Mouse (Mus musculus) intestine, postnatal 0 days (tissue): ENCODE results near the gene Klhdc8a. TPM values are rescaled to one million over a fixed set of nuclear protein-coding genes. Genes with fewer than 3 reads are reported as not detected.

ENCODE experiments used
- ATAC-seq: fragments of 200-750 bp; cut with Nextera tagmentation; 2 replicates; pipeline ENCODE4 v1.8.0; 2017; ENCODE audit warnings: mild to moderate bottlenecking, moderate TSS enrichment, moderate library complexity
- H3K27ac ChIP-seq: fragments of 300-500 bp; sonication (generic); 2 replicates; pipeline ENCODE4 v1.5.1; 2014; ENCODE audit warnings: mild to moderate bottlenecking, low read depth, low read length, moderate library complexity
- H3K27me3 ChIP-seq: fragments of 300-500 bp; sonication (generic); replicated peaks from 2 replicates; pipeline ENCODE4 v1.6.1; 2014; ENCODE audit warnings: low read length, mixed read lengths; ENCODE audit not compliant: control insufficient read depth, insufficient read depth
- H3K36me3 ChIP-seq: fragments of 300-500 bp; sonication (generic); 2 replicates; pipeline ENCODE4 v1.6.1; 2014; ENCODE audit warnings: mild to moderate bottlenecking, moderate library complexity; ENCODE audit not compliant: control insufficient read depth, insufficient read depth
- H3K4me1 ChIP-seq: fragments of 300-500 bp; sonication (generic); replicated peaks from 2 replicates; pipeline ENCODE4 v1.6.1; 2014; ENCODE audit warnings: antibody characterized with exemption, low read length, mixed read lengths; ENCODE audit not compliant: control insufficient read depth, insufficient read depth
- H3K4me2 ChIP-seq: fragments of 300-500 bp; sonication (generic); replicated peaks from 2 replicates; pipeline ENCODE4 v1.6.1; 2014; ENCODE audit warnings: low read depth, mild to moderate bottlenecking, moderate library complexity
- H3K4me3 ChIP-seq: fragments of 300-500 bp; sonication (generic); 2 replicates; pipeline ENCODE4 v1.5.1; 2014; ENCODE audit warnings: low read depth, low read length
- H3K9ac ChIP-seq: fragments of 300-500 bp; sonication (generic); 2 replicates; pipeline ENCODE4 v1.6.1; 2014; ENCODE audit warnings: mild to moderate bottlenecking, low read depth, low read length
- H3K9me3 ChIP-seq: fragments of 300-500 bp; sonication (generic); 2 replicates; pipeline ENCODE4 v1.6.1; 2016; ENCODE audit warnings: mixed run types; ENCODE audit not compliant: control insufficient read depth
- CTCF ChIP-seq: sonication (generic); IDR thresholded peaks from 2 replicates; pipeline ENCODE4 v1.5.1; 2016; ENCODE audit warnings: low read depth, mild to moderate bottlenecking, control low read depth, antibody characterized with exemption, moderate library complexity
- WGBS: fragments of 180-500 bp; shearing (Covaris S2); extraction: QIAGEN DNeasy Blood & Tissue Kit; methylation state at CpG from one replicate; pipeline ENCODE4 v1.1.7; 2014; 5-methylcytosine and 5-hydroxymethylcytosine counted together
- polyA plus RNA-seq: library from polyadenylated mRNA; unstranded; fragments of >200 nt; fragmentation: Nextera tagmentation; extraction: Ambion mirVana; gene quantifications from 2 replicates; pipeline ENCODE4 v1.2.1, GENCODE M21; 2015

Gene Klhdc8a
- 0.46 and 0.51 TPM in 2 replicates for polyA plus RNA-seq

GRCm38 (mm10) chr1:132298425-132298800 lies at the start of gene Klhdc8a:
Klhdc8a (plus strand) TSS chr1:132298626.
- Histone ChIP-seq H3K27ac (no peak within 1 kb of the TSS), H3K27me3 (peaks cover 18% of the 10 kb centered on the region), H3K4me1 (no peaks in the 10 kb centered on the region), H3K4me3 (peak within 1 kb of the TSS; percentile 52), H3K9me3 (no peaks in the 10 kb centered on the region), H3K4me2 (peak within 1 kb of the TSS; percentile 95), H3K9ac (peak within 1 kb of the TSS; percentile 42), H3K36me3 (no peaks in the 10 kb centered on the region)
- peak; percentile 61 for ATAC-seq
- TF ChIP-seq CTCF, result no peak
- under 1% methylated on average over 28 of the region's 28 CpGs for WGBS

- Histone ChIP-seq H3K4me1 (no peaks in the 10 kb centered on the region), H3K9me3 (no peaks in the 10 kb centered on the region), H3K36me3 (no peaks in the 10 kb centered on the region), H3K9ac (no peak overlapping the region), H3K4me2 (no peak overlapping the region), H3K27me3 (no peaks in the 10 kb centered on the region), H3K27ac (no peak overlapping the region), H3K4me3 (no peak overlapping the region)
- 72% methylated on average over 6 of the region's 6 CpGs for WGBS
- ATAC-seq, result no peak
- TF ChIP-seq CTCF, result peak; percentile 32
Observed at GRCm38 (mm10) chr1:132254467-132254866, 44.0 kb upstream of the Klhdc8a start.

- H3K27me3 ChIP-seq, result no peaks in the 10 kb centered on the region
- no peaks in the 10 kb centered on the region for H3K36me3 ChIP-seq
- H3K9ac ChIP-seq, result no peak overlapping the region
- ATAC-seq, result no peak
- 71% methylated on average over 1 of the region's 1 CpGs for WGBS
- no peak overlapping the region for H3K4me3 ChIP-seq
- H3K27ac ChIP-seq, result no peak overlapping the region
- H3K4me1 ChIP-seq, result no peaks in the 10 kb centered on the region
- no peak for TF ChIP-seq CTCF
- H3K9me3 ChIP-seq, result no peaks in the 10 kb centered on the region
- no peak overlapping the region for H3K4me2 ChIP-seq
Observed at GRCm38 (mm10) chr1:132260331-132260730, 38.1 kb upstream of the Klhdc8a start.

GRCm38 (mm10) chr1:132261058-132261457 lies 37.4 kb upstream of the Klhdc8a start:
- Histone ChIP-seq H3K9me3 (no peaks in the 10 kb centered on the region), H3K4me1 (no peaks in the 10 kb centered on the region), H3K4me3 (no peak overlapping the region), H3K9ac (no peak overlapping the region), H3K4me2 (no peak overlapping the region), H3K27ac (no peak overlapping the region), H3K27me3 (no peaks in the 10 kb centered on the region), H3K36me3 (no peaks in the 10 kb centered on the region)
- ATAC-seq, result no peak
- TF ChIP-seq CTCF, result peak; percentile 60
- WGBS, result 72% methylated on average over 5 of the region's 5 CpGs

GRCm38 (mm10) chr1:132263618-132264017 lies 34.8 kb upstream of the Klhdc8a start:
- Histone ChIP-seq H3K27me3 (no peaks in the 10 kb centered on the region), H3K9ac (no peak overlapping the region), H3K4me1 (no peaks in the 10 kb centered on the region), H3K9me3 (no peaks in the 10 kb centered on the region), H3K4me3 (no peak overlapping the region), H3K27ac (no peak overlapping the region), H3K4me2 (no peak overlapping the region), H3K36me3 (no peaks in the 10 kb centered on the region)
- 91% methylated on average over 4 of the region's 4 CpGs for WGBS
- no peak for TF ChIP-seq CTCF
- no peak for ATAC-seq

GRCm38 (mm10) chr1:132264577-132264976 lies 33.8 kb upstream of the Klhdc8a start:
- WGBS, result 68% methylated on average over 7 of the region's 7 CpGs
- H3K4me3 ChIP-seq, result no peak overlapping the region
- H3K27me3 ChIP-seq, result no peaks in the 10 kb centered on the region

More at GRCm38 (mm10) chr1:132264577-132264976, 33.8 kb upstream of the Klhdc8a start:
- Histone ChIP-seq H3K9me3 (no peaks in the 10 kb centered on the region), H3K27ac (no peak overlapping the region), H3K4me1 (no peaks in the 10 kb centered on the region), H3K36me3 (no peaks in the 10 kb centered on the region), H3K9ac (no peak overlapping the region), H3K4me2 (no peak overlapping the region)
- ATAC-seq, result no peak
- no peak for TF ChIP-seq CTCF
